Mouse (Mus musculus) spleen, adult 12 weeks (tissue): ENCODE results near the gene Cpeb2.

ENCODE experiments used
- DNase-seq: peaks from one replicate; pipeline ENCODE4 v3.0.0; 2022; ENCODE audit warnings: low spot score

Gene Cpeb2

GRCm38 (mm10) chr5:43232480-43233315 is at the start of gene Cpeb2:
Cpeb2 (plus strand) TSS chr5:43233170.
- peak; percentile 73 for DNase-seq

GRCm38 (mm10) chr5:43183556-43183955 is 49.4 kb upstream of the Cpeb2 start:
- no peak for DNase-seq

- DNase-seq, result no peak
Measured at GRCm38 (mm10) chr5:43184834-43185233, 48.1 kb upstream of the Cpeb2 start.

- DNase-seq, result no peak
Measured at GRCm38 (mm10) chr5:43185478-43185877, 47.5 kb upstream of the Cpeb2 start.

GRCm38 (mm10) chr5:43200686-43201085 is 32.3 kb upstream of the Cpeb2 start:
- DNase-seq, result no peak

GRCm38 (mm10) chr5:43206495-43207053 is 26.4 kb upstream of the Cpeb2 start:
- no peak for DNase-seq

- DNase-seq, result no peak
Measured at GRCm38 (mm10) chr5:43217468-43217867, 15.5 kb upstream of the Cpeb2 start.

- no peak for DNase-seq
Measured at GRCm38 (mm10) chr5:43217987-43218846, 14.8 kb upstream of the Cpeb2 start.

- no peak for DNase-seq
Measured at GRCm38 (mm10) chr5:43218847-43219132, 14.2 kb upstream of the Cpeb2 start.

- no peak for DNase-seq
Measured at GRCm38 (mm10) chr5:43223359-43223758, 9.6 kb upstream of the Cpeb2 start.

GRCm38 (mm10) chr5:43224245-43224644 is 8.7 kb upstream of the Cpeb2 start:
- DNase-seq, result no peak

GRCm38 (mm10) chr5:43226160-43226559 is 6.8 kb upstream of the Cpeb2 start:
- no peak for DNase-seq

GRCm38 (mm10) chr5:43227607-43228006 is 5.4 kb upstream of the Cpeb2 start:
- no peak for DNase-seq

- no peak for DNase-seq
Measured at GRCm38 (mm10) chr5:43231061-43231460, 1.9 kb upstream of the Cpeb2 start.

GRCm38 (mm10) chr5:43232149-43232479 is 856 bp upstream of the Cpeb2 start:
- no peak for DNase-seq

- DNase-seq, result peak; percentile 57
Measured at GRCm38 (mm10) chr5:43233316-43234181, 579 bp downstream of the Cpeb2 start.

GRCm38 (mm10) chr5:43234321-43235185 is 1.6 kb downstream of the Cpeb2 start:
- DNase-seq, result peak; percentile 4

- DNase-seq, result no peak
Measured at GRCm38 (mm10) chr5:43235186-43235785, 2.3 kb downstream of the Cpeb2 start.

GRCm38 (mm10) chr5:43235997-43236396 is 3.0 kb downstream of the Cpeb2 start:
- DNase-seq, result no peak

- no peak for DNase-seq
Measured at GRCm38 (mm10) chr5:43236476-43236875, 3.5 kb downstream of the Cpeb2 start.

GRCm38 (mm10) chr5:43237238-43237637 is 4.3 kb downstream of the Cpeb2 start:
- no peak for DNase-seq
